Mouse (Mus musculus) C2C12 (cell line): Measurements from ENCODE around the gene 6430571L13Rik. TPM values are rescaled to one million over a fixed set of nuclear protein-coding genes. Genes with fewer than 3 reads are reported as not detected.
"Not testable (repeated sequence)": the region's sequence is repeated elsewhere in the genome, so short reads cannot be mapped to it uniquely, and the experiment has no call there.

Experiments used
- H3K27me3 ChIP-seq: one replicate; pipeline ENCODE4 v1.6.1; 2011; ENCODE audit not compliant: control insufficient read depth, insufficient read depth, insufficient read length
- H3K36me3 ChIP-seq: one replicate; pipeline ENCODE4 v1.6.1; 2011; ENCODE audit not compliant: control insufficient read depth, insufficient read depth
- H3K4me3 ChIP-seq: one replicate; pipeline ENCODE4 v1.5.1; 2011; ENCODE audit warnings: mild to moderate bottlenecking, control low read depth; ENCODE audit not compliant: poor library complexity, insufficient read depth, severe bottlenecking
- H3K79me2 ChIP-seq: one replicate; pipeline ENCODE4 v1.6.1; 2011; ENCODE audit not compliant: control insufficient read depth, insufficient read depth
- H3K79me3 ChIP-seq: one replicate; pipeline ENCODE4 v1.6.1; 2011; ENCODE audit warnings: low read depth, control low read depth
- H3ac ChIP-seq: one replicate; pipeline ENCODE3; 2011; ENCODE audit warnings: low read depth; ENCODE audit not compliant: control insufficient read depth, insufficient read length
- CEBPB ChIP-seq: IDR thresholded peaks from one replicate; pipeline ENCODE4 v1.6.1; 2011; ENCODE audit warnings: low read depth, mild to moderate bottlenecking, control low read depth, moderate library complexity
- CTCF ChIP-seq: IDR thresholded peaks from one replicate; pipeline ENCODE4 v1.5.1; 2011; ENCODE audit not compliant: control insufficient read depth, insufficient read depth, insufficient read length
- FOSL1 ChIP-seq: IDR thresholded peaks from one replicate; pipeline ENCODE4 v1.8.0; 2011; ENCODE audit warnings: mild to moderate bottlenecking, low read length; ENCODE audit not compliant: poor library complexity, insufficient read depth, severe bottlenecking
- MAX ChIP-seq: IDR thresholded peaks from one replicate; pipeline ENCODE4 v1.6.1; 2011; ENCODE audit warnings: mild to moderate bottlenecking, control low read depth
- MYOD1 ChIP-seq: IDR thresholded peaks from one replicate; pipeline ENCODE4 v1.6.1; 2011; ENCODE audit warnings: low read depth; ENCODE audit not compliant: control insufficient read depth, insufficient read length
- MYOG ChIP-seq: IDR thresholded peaks from one replicate; pipeline ENCODE4 v1.6.1; 2011; ENCODE audit not compliant: control insufficient read depth, insufficient read length; ENCODE audit errors: extremely low read depth
- USF1 ChIP-seq: IDR thresholded peaks from one replicate; pipeline ENCODE4 v1.6.1; 2011; ENCODE audit warnings: low read depth, mild to moderate bottlenecking, control low read depth, moderate library complexity
- polyA plus RNA-seq: library from polyadenylated mRNA; unstranded; fragments of >200 nt; fragmentation: generic; extraction: Trizol; gene quantifications from one replicate; pipeline ENCODE4 v1.2.1, GENCODE M21; 2012; ENCODE audit warnings: missing spikeins

The 6430571L13Rik gene
- polyA plus RNA-seq, 1 experiment: 0.04 TPM

- no peak overlapping the region for H3ac ChIP-seq
- no peaks in the 10 kb centered on the region for H3K27me3 ChIP-seq
- H3K4me3 ChIP-seq: no peak overlapping the region
- TF ChIP-seq FOSL1: no peak
- no peak for TF ChIP-seq MYOD1
- TF ChIP-seq CEBPB: no peak
- TF ChIP-seq USF1: no peak
- no peak for TF ChIP-seq MAX
- H3K79me2 ChIP-seq: no peaks in the 10 kb centered on the region
- no peaks in the 10 kb centered on the region for H3K36me3 ChIP-seq
- H3K79me3 ChIP-seq: no peaks in the 10 kb centered on the region
Observed at GRCm38 (mm10) chr9:107304383-107304782, 36.0 kb upstream of the 6430571L13Rik start.

GRCm38 (mm10) chr9:107305012-107305411 is 35.4 kb upstream of the 6430571L13Rik start:
- no peak for TF ChIP-seq MAX
- TF ChIP-seq MYOD1: no peak
- no peak for TF ChIP-seq MYOG
- no peak for TF ChIP-seq CTCF
- TF ChIP-seq CEBPB: no peak
- no peak for TF ChIP-seq FOSL1
- TF ChIP-seq USF1: no peak
- no peaks in the 10 kb centered on the region for H3K27me3 ChIP-seq
- no peak overlapping the region for H3K4me3 ChIP-seq
- no peak overlapping the region for H3ac ChIP-seq
- H3K79me3 ChIP-seq: no peaks in the 10 kb centered on the region
- no peaks in the 10 kb centered on the region for H3K36me3 ChIP-seq
- H3K79me2 ChIP-seq: no peaks in the 10 kb centered on the region

- Histone ChIP-seq H3K79me2 (no peaks in the 10 kb centered on the region), H3K4me3 (no peak overlapping the region)
- TF ChIP-seq MYOG: no peak
- TF ChIP-seq MAX: no peak
- TF ChIP-seq CEBPB: no peak
- no peak for TF ChIP-seq USF1
- no peak for TF ChIP-seq MYOD1
- no peak for TF ChIP-seq CTCF
- no peak for TF ChIP-seq FOSL1
Observed at GRCm38 (mm10) chr9:107305601-107306542, 34.5 kb upstream of the 6430571L13Rik start.

GRCm38 (mm10) chr9:107306673-107307072 is 33.7 kb upstream of the 6430571L13Rik start:
- H3K79me2 ChIP-seq, H3K4me3 ChIP-seq, H3K27me3 ChIP-seq, H3K36me3 ChIP-seq, H3ac ChIP-seq, H3K79me3 ChIP-seq: not testable (repeated sequence)

More at GRCm38 (mm10) chr9:107305601-107306542, 34.5 kb upstream of the 6430571L13Rik start:
- Histone ChIP-seq H3ac (no peak overlapping the region), H3K36me3 (no peaks in the 10 kb centered on the region), H3K27me3 (no peaks in the 10 kb centered on the region), H3K79me3 (no peaks in the 10 kb centered on the region)

- H3K36me3 ChIP-seq: no peaks in the 10 kb centered on the region
- TF ChIP-seq MYOG: no peak
- H3K79me2 ChIP-seq: no peaks in the 10 kb centered on the region
- H3K4me3 ChIP-seq: no peak overlapping the region
- H3K27me3 ChIP-seq: no peaks in the 10 kb centered on the region
- no peak overlapping the region for H3ac ChIP-seq
- H3K79me3 ChIP-seq: no peaks in the 10 kb centered on the region
Observed at GRCm38 (mm10) chr9:107307099-107307872, 33.1 kb upstream of the 6430571L13Rik start.

- Histone ChIP-seq H3K4me3 (no peak overlapping the region), H3K79me3 (no peaks in the 10 kb centered on the region), H3K36me3 (no peaks in the 10 kb centered on the region), H3ac (no peak overlapping the region), H3K27me3 (no peaks in the 10 kb centered on the region), H3K79me2 (no peaks in the 10 kb centered on the region)
- no peak for TF ChIP-seq MYOD1
- no peak for TF ChIP-seq MAX
- TF ChIP-seq CEBPB: no peak
- TF ChIP-seq CTCF: no peak
- no peak for TF ChIP-seq MYOG
- no peak for TF ChIP-seq FOSL1
- TF ChIP-seq USF1: no peak
Observed at GRCm38 (mm10) chr9:107307886-107308285, 32.5 kb upstream of the 6430571L13Rik start.
